Mouse (Mus musculus) heart, embryonic 14.5 days (tissue): ENCODE measurements at regions not wholly inside any gene's neighbourhood (a gene's known extent, or its start where the extent isn't known, plus 50 kb on each side); places are given as distances from the start of the nearest gene placed in this dataset.
A peak's percentile ranks its signal among the peaks of the same experiment; 100 is the strongest.

Experiments used
- ATAC-seq: fragments of 200-750 bp; cut with Nextera tagmentation; 2 replicates; pipeline ENCODE4 v1.8.0; 2017; ENCODE audit warnings: low read depth, moderate TSS enrichment; ENCODE audit not compliant: insufficient number of reproducible peaks, insufficient read depth, low FRiP score
- H3K27ac ChIP-seq, 2 experiments: fragments of 200-500 bp in 1 of 2; fragments of 300-500 bp in 1 of 2; sonication (generic) in 1 of 2; replicated peaks in 1 of 2; 2 replicates each; pipeline ENCODE4 v1.5.1; 2012 to 2014; ENCODE audit warnings: low read depth in 2 of 2, low read length in 2 of 2, control low read depth in 1 of 2, mild to moderate bottlenecking in 1 of 2, mixed read lengths in 1 of 2; ENCODE audit not compliant: control insufficient read depth in 1 of 2, insufficient read depth in 1 of 2
- H3K27me3 ChIP-seq: fragments of 300-500 bp; sonication (generic); 2 replicates; pipeline ENCODE4 v1.6.1; 2014; ENCODE audit warnings: mild to moderate bottlenecking, low read length, control low read depth; ENCODE audit not compliant: control insufficient read depth, insufficient read depth
- H3K36me3 ChIP-seq: fragments of 300-500 bp; sonication (generic); 2 replicates; pipeline ENCODE4 v1.6.1; 2014; ENCODE audit warnings: mild to moderate bottlenecking, control low read depth, low read length, mixed read lengths; ENCODE audit not compliant: control insufficient read depth, insufficient read depth
- H3K4me1 ChIP-seq, 2 experiments: fragments of 200-500 bp in 1 of 2; fragments of 300-500 bp in 1 of 2; sonication (generic) in 1 of 2; 2 replicates each; pipeline ENCODE4 v1.6.1; 2012 to 2014; ENCODE audit warnings: low read length in 2 of 2, control low read depth in 1 of 2, mixed read lengths in 1 of 2; ENCODE audit not compliant: control insufficient read depth in 2 of 2, insufficient read depth in 2 of 2
- H3K4me2 ChIP-seq: fragments of 300-500 bp; sonication (generic); 2 replicates; pipeline ENCODE4 v1.6.1; 2014; ENCODE audit warnings: mild to moderate bottlenecking, low read length
- H3K4me3 ChIP-seq, 2 experiments: fragments of 200-500 bp in 1 of 2; fragments of 300-500 bp in 1 of 2; sonication (generic) in 1 of 2; 2 replicates each; pipeline ENCODE4 v1.5.1; 2012 to 2014; ENCODE audit warnings: low read length in 2 of 2, mild to moderate bottlenecking in 2 of 2, control low read depth in 1 of 2, low read depth in 1 of 2, moderate library complexity in 1 of 2; ENCODE audit not compliant: control insufficient read depth in 1 of 2, insufficient read depth in 1 of 2
- H3K9ac ChIP-seq: fragments of 300-500 bp; sonication (generic); 2 replicates; pipeline ENCODE4 v1.6.1; 2014; ENCODE audit warnings: mild to moderate bottlenecking, low read length
- H3K9me3 ChIP-seq: fragments of 300-500 bp; sonication (generic); 2 replicates; pipeline ENCODE4 v1.6.1; 2016; ENCODE audit warnings: low read length, control low read depth; ENCODE audit not compliant: control insufficient read depth
- WGBS: fragments of 180-500 bp; shearing (Covaris S2); extraction: QIAGEN DNeasy Blood & Tissue Kit; methylation state at CpG from one replicate; pipeline ENCODE4 v1.1.7; 2014; 5-methylcytosine and 5-hydroxymethylcytosine counted together

GRCm38 (mm10) chr10:23010201-23010600 is 190.2 kb upstream of the Tcf21 start:
- ATAC-seq, result no peak
- H3K9me3 ChIP-seq, result no peaks in the 10 kb centered on the region
- no peaks in the 10 kb centered on the region for H3K27me3 ChIP-seq
- H3K4me2 ChIP-seq, result no peak overlapping the region
- H3K4me3 ChIP-seq, result no peak overlapping the region
- no peaks in the 10 kb centered on the region for H3K4me1 ChIP-seq
- WGBS, result 50% methylated on average over 2 of the region's 2 CpGs
- H3K27ac ChIP-seq, result no peak overlapping the region
- H3K36me3 ChIP-seq, result no peaks in the 10 kb centered on the region
- H3K9ac ChIP-seq, result no peak overlapping the region

GRCm38 (mm10) chr10:23004768-23005167 is 184.8 kb upstream of the Tcf21 start:
- Histone ChIP-seq H3K4me3 (no peak overlapping the region), H3K4me2 (no peak overlapping the region), H3K9me3 (no peaks in the 10 kb centered on the region), H3K9ac (no peak overlapping the region), H3K27me3 (no peaks in the 10 kb centered on the region), H3K36me3 (no peaks in the 10 kb centered on the region), H3K4me1 (no peaks in the 10 kb centered on the region), H3K27ac (no peak overlapping the region)
- ATAC-seq, result no peak
- WGBS, result 70% methylated on average over 1 of the region's 1 CpGs

GRCm38 (mm10) chr10:23003686-23004085 is 183.7 kb upstream of the Tcf21 start:
- no peak for ATAC-seq
- no peaks in the 10 kb centered on the region for H3K27me3 ChIP-seq
- H3K27ac ChIP-seq, result no peak overlapping the region
- no peaks in the 10 kb centered on the region for H3K9me3 ChIP-seq
- no peaks in the 10 kb centered on the region for H3K36me3 ChIP-seq
- no peaks in the 10 kb centered on the region for H3K4me1 ChIP-seq
- H3K9ac ChIP-seq, result no peak overlapping the region
- no peak overlapping the region for H3K4me3 ChIP-seq
- H3K4me2 ChIP-seq, result no peak overlapping the region

GRCm38 (mm10) chr10:22998561-22998960 is 178.6 kb upstream of the Tcf21 start:
- 74% methylated on average over 2 of the region's 2 CpGs for WGBS
- no peak for ATAC-seq
- Histone ChIP-seq H3K36me3 (no peaks in the 10 kb centered on the region), H3K27ac (no peak overlapping the region), H3K4me3 (no peak overlapping the region), H3K4me1 (no peaks in the 10 kb centered on the region), H3K4me2 (no peak overlapping the region), H3K9me3 (no peaks in the 10 kb centered on the region), H3K9ac (no peak overlapping the region), H3K27me3 (no peaks in the 10 kb centered on the region)

- Histone ChIP-seq H3K4me2 (no peak overlapping the region), H3K9ac (no peak overlapping the region), H3K27me3 (no peaks in the 10 kb centered on the region), H3K4me3 (no peak overlapping the region), H3K36me3 (no peaks in the 10 kb centered on the region), H3K9me3 (no peaks in the 10 kb centered on the region), H3K4me1 (no peaks in the 10 kb centered on the region), H3K27ac (no peak overlapping the region)
- 82% methylated on average over 5 of the region's 5 CpGs for WGBS
- ATAC-seq, result no peak
Observed at GRCm38 (mm10) chr10:22997571-22997970, 177.6 kb upstream of the Tcf21 start.

GRCm38 (mm10) chr10:22993158-22993557 is 173.2 kb upstream of the Tcf21 start:
- no peaks in the 10 kb centered on the region for H3K36me3 ChIP-seq
- H3K27me3 ChIP-seq, result no peaks in the 10 kb centered on the region
- H3K4me1 ChIP-seq, result no peaks in the 10 kb centered on the region
- no peak for ATAC-seq
- H3K9ac ChIP-seq, result no peak overlapping the region
- no peak overlapping the region for H3K4me3 ChIP-seq
- whole genome bisulfite sequencing, result 87% methylated on average over 3 of the region's 3 CpGs
- no peak overlapping the region for H3K4me2 ChIP-seq
- H3K9me3 ChIP-seq, result no peaks in the 10 kb centered on the region
- no peak overlapping the region for H3K27ac ChIP-seq

GRCm38 (mm10) chr10:22981798-22982197 is 161.8 kb upstream of the Tcf21 start:
- WGBS, result 38% methylated on average over 6 of the region's 6 CpGs
- H3K27me3 ChIP-seq, result no peaks in the 10 kb centered on the region
- H3K4me2 ChIP-seq, result no peak overlapping the region
- H3K27ac ChIP-seq, result no peak overlapping the region
- no peaks in the 10 kb centered on the region for H3K36me3 ChIP-seq
- 0 out of 2 replicates have a peak, but pooled peaks have one; percentile 50 for ATAC-seq
- 0 out of 4 replicates have a peak, but pooled peaks cover 2% of the 10 kb centered on the region in 2 experiments for H3K4me1 ChIP-seq
- no peak overlapping the region for H3K4me3 ChIP-seq
- H3K9ac ChIP-seq, result no peak overlapping the region
- H3K9me3 ChIP-seq, result 0 out of 2 replicates have a peak, but pooled peaks cover 2% of the 10 kb centered on the region

- Histone ChIP-seq H3K27me3 (no peaks in the 10 kb centered on the region), H3K4me2 (no peak overlapping the region), H3K9me3 (0 out of 2 replicates have a peak, but pooled peaks cover 2% of the 10 kb centered on the region), H3K27ac (no peak overlapping the region), H3K4me1 (0 out of 4 replicates have a peak, but pooled peaks cover 2% of the 10 kb centered on the region in 2 experiments), H3K9ac (no peak overlapping the region), H3K4me3 (no peak overlapping the region), H3K36me3 (no peaks in the 10 kb centered on the region)
- ATAC-seq, result no peak
- WGBS, result 81% methylated on average over 7 of the region's 7 CpGs
Observed at GRCm38 (mm10) chr10:22978442-22978841, 158.5 kb upstream of the Tcf21 start.
